Mouse (Mus musculus): ENCODE measurements around the gene 2610507B11Rik.

DNA sequence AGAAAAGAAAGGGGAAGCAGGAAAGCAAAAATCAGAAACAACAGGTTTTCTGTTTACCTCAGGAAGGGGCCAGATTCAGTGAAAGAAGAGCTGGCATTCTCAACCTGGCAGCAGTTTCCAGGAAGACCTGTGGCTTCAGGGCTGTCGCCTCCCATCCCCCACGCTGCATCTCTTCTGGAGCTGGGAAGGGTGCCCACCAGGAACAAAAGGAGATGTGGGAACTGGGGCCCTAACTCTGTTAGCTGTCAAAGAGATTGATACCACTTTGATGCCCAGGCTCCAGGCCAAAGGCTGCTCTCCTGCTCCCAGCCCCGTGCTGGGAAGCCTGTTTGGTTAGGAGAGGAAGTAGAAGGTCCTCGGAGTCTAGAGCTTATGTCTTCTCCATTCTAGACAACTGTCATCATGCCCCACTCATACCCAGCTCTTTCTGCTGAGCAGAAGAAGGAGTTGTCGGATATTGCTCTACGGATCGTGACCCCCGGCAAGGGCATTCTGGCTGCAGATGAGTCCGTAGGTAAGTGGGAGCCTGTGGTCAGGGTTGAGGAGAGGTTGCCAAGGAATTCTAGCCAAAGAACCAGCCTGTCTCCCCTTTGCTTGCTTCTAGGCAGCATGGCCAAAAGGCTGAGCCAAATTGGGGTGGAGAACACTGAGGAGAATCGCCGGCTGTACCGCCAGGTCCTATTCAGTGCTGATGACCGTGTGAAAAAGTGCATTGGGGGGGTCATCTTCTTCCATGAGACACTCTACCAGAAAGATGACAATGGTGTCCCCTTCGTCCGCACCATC is 62.6 kb downstream of the 2610507B11Rik start:
- TF ChIP-seq CTCF (IDR thresholded peaks at IDR 0.05; ENCODE audit: extremely low read depth, insufficient read depth, low read length) (no peak), POLR2A (IDR thresholded peaks at IDR 0.05; ENCODE audit: extremely low read depth, insufficient read depth, low read length) (no peak)
